Mouse (Mus musculus): ENCODE measurements around the gene Smg1.

Gene Smg1

DNA sequence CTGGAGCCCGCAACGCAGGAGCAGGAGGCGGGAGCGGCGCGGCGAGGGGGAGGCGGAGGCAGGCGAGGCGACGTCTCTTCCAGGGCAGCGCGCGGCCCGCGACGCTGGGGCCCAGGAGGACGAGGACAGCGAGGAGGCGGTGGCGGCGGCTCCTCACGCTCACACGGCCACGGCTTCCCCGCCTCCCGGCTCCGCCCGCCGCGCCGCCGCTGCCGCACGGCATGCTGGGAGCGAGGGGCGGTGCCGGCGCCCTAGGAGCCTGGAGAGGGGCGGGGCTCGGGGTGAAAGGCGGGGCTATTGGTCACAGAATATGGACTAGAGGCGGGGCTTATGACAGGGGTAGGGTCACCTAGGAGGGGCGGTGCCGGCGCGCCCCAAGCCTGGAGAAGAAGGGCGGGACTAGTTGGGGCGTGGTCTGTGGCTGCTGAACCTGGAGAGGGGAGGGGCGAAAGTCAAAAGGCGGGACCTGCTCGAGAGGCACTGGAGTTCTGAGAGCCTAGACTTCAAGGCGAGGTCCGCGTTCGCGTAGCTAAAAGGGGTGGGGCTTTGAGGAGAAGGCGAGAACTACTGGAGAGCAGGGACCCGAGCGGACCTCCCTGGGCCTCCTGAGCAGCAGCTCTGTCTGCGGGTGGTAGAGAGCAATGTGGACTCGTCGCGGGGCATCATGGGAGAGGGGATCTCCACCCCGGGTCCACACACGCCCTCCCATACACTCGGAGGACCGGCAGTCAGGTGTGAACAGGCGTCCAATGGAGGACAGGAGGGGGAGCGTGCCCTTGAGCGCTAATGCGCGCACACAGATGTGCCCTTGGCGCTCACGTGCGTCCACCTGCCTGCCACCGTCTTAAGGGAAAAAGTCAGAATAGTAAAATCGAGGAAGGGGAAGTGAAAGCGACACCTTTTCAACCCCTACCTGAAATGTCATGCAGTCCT lies at the start of gene Smg1:
TSS of gene Smg1 (minus strand) at position 218 of the 933 bp plus-strand sequence.
- DNase-seq (ENCODE audit: extremely low spot score), result peak; percentile 100

DNA sequence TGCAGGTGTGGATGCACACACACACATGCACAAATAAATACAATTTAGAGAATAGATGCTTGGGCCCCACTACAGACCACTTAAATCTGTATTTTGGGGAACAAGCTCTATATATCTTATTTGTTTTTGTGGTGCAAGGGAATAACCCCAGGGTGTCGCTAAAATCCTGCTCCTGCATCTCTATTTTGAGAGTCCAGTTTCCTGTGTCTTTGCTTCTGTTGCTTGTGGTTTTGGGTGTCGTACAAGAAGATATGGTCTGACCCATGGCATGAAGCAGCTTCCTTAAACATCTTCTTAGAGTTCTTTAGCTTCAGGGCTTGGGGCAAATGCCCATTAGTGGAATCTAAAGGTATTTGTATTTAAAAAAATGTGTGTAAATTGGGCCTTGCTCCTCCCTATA lies 39.7 kb upstream of the Smg1 start:
- no peak for DNase-seq (ENCODE audit: extremely low spot score)

DNA sequence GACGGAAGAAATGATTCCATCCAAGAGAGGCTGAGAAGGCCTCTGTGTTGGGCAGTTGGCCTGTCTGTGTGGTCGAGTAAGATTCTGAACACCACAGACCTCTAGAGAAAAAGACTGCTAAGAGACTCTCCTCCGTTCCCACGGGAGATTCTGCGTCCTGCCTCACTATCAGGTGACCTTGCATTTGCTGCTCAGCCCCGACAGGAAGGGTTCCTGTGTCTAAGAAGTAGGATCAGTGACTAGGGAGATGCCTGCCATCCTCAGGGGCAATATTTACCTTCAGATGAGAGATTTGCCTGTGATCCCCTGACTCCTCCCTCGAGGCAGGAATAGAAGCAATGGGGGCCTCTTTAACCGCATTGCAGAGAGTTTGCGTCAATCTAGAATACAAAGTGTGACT lies 39.1 kb upstream of the Smg1 start:
- no peak for DNase-seq (ENCODE audit: extremely low spot score)

DNA sequence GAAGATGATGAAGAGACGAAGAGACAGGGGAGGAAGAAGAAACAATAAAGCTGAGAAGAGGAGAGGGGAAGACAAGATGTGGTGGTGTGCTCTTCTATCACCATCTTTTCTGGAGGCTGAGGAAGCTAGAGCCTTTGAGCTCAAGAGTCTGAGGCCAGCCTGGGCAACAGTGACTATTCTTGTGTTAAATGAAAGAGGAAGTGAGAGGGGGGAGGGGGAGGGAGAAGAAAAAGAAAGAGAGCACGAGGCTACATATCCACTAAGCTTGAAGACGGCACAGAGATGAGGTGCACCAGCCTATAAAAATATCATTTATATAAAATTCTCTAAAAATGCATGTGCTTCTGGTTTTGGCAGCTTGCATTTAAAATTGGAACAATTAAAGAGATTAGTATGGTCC lies 36.1 kb upstream of the Smg1 start:
- DNase-seq (ENCODE audit: extremely low spot score), result no peak

DNA sequence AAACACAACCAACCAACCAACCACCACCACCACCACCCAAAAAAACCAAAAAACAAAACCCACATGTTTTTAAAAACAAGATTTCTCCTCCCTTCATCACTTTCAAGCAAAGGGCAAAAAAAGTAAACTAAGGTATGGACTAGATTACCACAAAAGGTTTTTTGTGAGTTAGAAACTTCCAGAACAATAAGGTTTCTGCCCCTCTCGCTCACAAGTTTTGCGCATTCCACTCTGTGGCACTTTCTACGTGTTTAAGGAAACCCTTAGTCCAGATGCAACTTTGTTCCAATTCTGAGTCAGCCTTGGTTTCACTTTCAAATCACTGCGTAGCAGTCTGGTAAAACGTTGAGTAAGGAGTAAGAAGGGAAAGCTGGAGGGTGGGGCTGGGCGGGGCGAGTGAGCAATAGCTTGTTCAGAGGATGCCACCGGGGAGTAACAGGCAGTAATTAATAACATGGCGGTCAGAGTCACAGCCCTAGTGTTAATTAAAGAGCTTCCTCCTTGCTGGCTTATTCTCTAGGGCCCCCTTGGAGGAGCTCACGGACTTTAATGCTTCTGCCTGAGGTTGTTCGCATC lies 34.0 kb upstream of the Smg1 start:
- DNase-seq (ENCODE audit: extremely low spot score), result no peak

DNA sequence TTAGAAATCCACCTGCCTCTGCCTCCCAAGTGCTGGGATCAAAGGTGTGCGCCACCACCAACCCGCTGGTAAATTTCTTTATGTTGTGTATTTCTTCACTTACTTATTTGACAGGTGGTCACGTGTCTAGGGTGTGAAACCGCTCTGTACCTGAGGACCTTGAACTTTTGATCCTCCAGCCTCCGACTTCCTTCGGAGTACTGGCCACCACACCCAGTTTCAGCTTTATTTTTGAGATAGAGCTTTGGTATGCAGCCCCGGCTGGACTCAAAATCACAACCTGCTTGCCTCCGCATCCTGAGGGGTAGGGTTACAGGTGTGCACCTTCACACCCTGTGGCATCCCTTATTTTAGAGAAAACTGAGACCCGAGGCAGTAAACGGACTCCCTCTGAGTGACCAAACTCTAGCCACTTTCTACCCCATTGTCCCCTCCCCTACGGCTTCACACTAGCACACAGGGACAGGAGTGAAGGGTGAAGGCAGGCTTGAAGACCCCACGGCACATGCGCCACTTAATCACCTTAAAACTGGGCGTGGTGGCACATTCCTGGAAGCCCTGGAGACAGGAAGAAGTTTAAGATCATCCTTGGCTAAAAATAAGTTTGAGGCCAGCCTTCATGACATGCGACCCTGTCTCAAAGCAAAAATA lies 33.3 kb upstream of the Smg1 start:
- no peak for DNase-seq (ENCODE audit: extremely low spot score)

DNA sequence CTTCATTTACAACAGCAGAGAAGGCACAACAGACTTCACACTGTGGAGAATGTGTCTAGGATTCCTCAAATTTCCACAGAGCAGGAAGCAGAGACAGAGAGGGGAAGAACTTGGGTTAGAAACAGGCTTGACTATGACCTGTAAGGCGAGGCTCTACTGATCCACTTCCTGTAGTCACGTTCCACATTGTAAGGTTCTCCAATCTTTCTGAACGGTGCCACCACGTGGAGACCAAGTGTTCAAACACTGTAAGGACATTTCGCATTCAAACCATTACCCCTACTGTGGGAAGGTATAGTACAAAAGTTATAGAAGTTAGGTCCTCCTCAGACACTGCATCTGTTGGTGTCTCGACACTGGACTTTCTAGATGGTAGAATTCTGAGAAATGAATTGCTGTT lies 31.8 kb upstream of the Smg1 start:
- DNase-seq (ENCODE audit: extremely low spot score), result no peak

DNA sequence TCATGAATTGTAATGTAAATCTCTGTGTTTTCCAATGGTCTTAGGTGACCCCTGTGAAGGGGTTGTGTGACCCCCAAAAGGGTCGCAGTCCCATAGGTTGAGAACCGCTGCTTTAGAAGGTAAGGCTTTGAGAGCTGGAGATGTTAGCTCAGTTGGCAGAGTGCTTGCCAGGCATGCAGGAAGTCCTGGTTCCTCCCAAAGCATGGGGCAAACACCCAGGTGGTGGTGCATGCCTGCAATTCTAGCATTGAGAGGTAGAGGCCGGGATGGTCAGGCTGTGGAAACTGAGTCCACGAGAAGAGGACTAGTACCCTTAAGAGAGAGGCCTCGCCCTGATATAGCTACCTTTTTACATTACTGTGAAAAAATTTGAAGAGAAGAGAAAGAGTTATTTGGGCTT lies 31.4 kb upstream of the Smg1 start:
- no peak for DNase-seq (ENCODE audit: extremely low spot score)

DNA sequence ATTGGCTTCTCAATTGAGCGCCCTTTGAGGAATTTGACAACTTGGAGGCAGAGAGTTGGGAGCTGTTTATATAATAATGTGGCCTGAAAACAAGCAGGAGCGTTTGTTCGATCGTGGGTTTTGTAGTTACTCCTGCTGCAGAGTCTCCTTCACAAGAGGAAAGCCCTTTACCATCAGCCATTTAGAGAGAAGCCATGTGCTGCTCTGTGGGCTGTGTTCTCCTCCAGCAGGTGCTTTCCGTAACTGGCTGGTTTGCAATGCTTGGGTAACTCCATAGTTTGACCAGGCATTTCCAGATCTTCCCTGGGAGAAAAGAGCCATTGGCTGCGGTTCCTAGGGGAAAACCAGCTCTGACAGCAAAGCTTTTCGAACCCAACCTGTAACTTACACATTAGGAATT lies 30.7 kb upstream of the Smg1 start:
- DNase-seq (ENCODE audit: extremely low spot score), result no peak

DNA sequence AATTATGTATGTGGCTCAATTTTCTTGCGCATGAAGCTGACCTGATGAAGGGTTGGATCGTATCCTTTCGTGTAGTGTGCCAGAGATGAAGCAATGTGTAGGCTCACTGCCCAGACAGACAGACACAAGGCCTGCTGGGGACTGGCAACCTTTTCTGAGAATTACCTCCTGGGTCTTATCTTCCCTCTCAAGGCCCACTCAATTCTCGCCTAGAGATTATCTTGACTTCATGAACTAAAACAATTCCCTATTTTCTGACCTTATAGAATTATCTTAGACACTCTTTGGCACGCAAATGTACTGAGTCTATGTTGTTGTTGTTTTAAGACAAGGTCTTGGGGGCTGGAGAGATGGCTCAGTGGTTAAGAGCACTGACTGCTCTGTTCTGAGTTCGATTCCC lies 22.6 kb upstream of the Smg1 start:
- no peak for DNase-seq (ENCODE audit: extremely low spot score)

DNA sequence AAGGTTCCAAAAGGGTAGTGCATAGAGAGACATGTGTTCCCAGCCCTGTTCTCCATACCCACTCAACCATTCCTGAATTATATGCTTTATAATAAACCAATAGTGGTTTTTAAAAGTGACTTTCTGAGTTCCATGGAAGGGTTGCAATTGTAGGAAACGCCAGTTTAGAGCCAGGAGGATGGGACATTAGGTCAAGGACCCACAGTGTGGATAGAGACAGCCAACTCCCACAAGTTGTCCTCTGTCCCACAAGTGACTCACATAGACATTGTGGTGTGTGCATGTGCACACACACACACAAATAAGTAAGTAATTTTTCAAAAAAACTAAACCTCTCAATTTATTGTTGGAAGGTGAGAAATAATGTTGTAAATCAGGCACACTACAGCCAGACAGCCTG lies 20.1 kb upstream of the Smg1 start:
- DNase-seq (ENCODE audit: extremely low spot score), result no peak

DNA sequence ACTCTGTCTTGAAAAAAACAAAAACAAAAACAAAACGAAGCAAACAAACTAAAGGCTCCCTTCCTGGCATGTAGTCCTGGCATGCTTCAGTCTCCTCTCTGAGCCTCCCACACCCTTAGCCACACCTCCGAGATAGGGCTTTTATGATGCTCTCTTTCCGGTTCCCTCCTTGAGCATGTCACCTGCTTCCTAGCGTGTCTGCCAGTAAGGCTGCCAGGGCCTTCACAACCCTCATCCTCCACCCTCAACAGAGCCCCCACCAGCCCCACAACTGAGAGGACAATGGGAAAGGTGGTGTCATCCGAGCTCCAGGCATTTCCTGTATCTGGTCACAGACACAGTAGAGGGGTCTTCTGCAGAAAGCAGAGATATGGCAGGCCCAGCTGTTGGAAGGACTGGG lies 18.9 kb upstream of the Smg1 start:
- DNase-seq (ENCODE audit: extremely low spot score), result no peak

DNA sequence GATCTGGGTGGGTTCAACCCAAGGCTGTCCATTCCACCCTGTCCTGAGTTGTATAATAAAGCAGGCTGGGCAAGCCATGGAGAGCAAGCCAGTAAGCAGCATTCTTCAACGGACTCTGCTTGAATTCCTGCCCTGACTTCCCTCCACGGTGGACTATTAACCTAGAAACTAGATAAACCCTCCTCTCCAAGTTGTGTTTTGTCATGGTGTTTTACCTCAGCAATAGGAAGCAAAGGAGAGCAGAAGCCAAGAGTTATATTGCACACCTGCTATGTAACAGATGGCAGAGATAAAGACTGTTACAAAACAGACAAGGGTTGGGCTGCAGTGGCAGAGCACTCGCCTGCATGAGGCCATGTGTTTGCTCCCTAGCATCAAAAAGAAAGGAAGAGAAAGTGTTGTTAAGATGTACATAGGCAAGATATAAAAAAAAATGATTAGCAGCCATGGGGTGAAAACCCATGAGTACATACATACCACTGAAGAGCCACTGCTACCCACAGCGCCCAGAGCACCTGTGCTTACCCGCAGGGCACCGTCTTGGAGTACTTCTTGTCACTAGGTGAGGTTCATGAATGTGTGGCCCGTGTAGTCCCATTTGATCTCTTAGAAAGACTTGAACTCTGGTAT lies 16.3 kb upstream of the Smg1 start:
- no peak for DNase-seq (ENCODE audit: extremely low spot score)

DNA sequence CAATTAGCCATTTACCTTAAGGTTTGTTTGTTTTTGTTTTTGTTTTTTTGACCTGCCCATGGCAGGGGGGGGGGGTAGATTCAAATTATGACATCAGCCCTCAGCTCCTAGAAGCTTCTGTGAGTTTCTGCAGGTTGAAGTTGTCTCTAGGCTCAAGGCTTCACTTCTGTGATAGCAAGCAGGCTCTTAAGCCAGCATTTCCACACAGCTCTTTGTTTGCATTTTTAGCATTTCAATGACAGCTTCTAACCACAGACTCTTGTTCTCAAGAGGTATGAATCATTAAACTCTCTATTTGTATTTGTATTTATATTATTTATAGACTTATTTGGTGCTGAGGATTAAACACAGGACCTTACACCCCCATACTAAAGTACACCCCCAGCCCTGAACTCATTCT lies 15.0 kb upstream of the Smg1 start:
- no peak for DNase-seq (ENCODE audit: extremely low spot score)

DNA sequence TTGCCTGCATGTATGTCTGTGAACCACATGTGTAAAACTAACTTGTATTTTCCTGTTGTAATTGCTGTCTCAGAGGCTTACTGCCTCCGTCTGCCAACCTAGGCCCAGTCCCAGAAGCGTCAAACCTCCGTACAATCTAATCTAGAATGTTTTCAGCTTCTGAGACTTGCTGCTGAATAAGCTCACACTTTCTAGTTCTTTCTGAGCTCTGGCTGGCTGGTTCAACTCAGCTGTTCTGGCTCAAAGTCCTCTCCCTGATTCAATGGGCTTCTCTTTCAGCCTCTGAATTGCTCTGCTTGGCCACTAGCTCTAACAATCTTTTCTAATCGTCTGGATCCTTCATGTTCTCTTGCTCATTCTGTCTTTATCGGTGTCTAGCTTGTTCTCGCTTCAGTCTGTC lies 13.3 kb upstream of the Smg1 start:
- DNase-seq (ENCODE audit: extremely low spot score), result no peak

DNA sequence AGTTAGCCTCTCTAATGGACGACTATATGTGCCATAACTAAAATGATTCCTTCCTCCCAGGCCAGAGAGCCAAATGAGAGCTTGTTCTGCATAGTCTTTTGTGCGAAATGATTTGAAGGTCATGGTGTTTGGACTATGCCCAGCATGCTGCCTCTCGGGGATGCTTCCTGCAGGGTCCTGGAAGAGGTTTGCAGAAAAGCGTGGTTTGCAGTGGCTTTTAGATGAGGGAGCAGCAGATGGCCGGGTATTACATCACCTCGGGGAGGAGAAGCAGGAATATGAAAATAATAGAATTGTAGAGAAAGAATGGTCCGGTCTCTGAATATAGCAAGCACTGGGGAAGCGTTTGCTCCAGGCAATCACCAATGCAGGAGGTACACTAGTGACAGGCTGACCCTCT lies 11.0 kb upstream of the Smg1 start:
- no peak for DNase-seq (ENCODE audit: extremely low spot score)

DNA sequence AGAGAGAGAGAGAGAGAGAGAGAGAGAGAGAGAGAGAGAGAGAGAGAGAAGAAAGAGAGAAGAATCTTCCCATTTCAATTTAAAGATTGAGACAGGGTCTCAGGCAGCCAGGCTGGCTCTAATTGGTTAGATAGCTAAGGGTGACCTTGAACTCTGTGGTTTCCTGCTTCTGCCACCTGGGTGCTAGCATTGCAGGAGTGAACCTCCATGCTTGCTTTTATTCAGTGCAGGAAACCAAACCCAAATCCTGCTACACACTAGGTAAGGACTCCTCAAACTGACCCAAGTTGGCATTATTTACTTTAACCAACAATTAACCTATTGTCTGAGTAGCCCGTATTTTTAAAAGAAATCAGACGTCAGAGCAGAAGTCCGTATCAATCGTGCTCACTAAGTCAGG lies 10.5 kb upstream of the Smg1 start:
- no peak for DNase-seq (ENCODE audit: extremely low spot score)

DNA sequence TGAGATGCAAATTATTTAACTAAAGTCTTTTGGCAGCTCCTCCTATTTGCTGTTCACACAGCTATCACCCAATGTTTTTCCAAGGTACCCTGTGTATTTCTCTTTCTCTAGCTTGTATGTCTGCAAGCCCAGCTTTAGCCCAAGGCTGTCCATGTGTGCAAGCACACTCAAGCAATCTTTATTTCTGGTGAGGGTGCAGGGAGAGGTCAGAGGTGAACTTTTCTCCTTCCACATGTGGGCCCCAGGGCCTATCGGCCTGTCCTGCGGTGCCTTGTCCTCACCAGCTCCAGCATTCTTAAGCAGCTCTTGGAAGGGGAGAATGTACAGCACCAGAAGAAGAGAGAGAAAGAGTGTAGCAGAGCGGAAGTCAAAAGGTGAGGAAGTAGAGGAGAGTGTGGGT lies 9.5 kb upstream of the Smg1 start:
- DNase-seq (ENCODE audit: extremely low spot score), result no peak

DNA sequence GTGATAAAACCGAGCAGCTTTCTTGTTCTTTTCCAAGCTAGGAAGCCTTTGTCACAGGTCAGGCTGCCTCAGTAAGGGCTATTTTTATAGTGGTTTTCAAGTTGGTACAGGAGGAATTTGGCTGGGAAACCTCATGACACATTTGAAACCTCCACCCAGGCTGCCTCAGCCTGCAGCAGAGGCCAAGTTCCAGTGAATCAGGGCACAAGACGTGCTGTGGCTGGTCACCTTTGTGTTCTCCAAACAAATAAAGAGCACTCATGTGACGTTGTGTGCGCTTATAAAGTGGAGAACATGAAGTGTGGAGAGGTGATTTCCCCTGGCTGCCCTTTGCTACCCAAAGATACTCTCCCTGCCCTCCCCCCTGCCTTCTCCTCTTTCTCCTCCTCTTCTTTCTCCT lies 8.9 kb upstream of the Smg1 start:
- no peak for DNase-seq (ENCODE audit: extremely low spot score)

DNA sequence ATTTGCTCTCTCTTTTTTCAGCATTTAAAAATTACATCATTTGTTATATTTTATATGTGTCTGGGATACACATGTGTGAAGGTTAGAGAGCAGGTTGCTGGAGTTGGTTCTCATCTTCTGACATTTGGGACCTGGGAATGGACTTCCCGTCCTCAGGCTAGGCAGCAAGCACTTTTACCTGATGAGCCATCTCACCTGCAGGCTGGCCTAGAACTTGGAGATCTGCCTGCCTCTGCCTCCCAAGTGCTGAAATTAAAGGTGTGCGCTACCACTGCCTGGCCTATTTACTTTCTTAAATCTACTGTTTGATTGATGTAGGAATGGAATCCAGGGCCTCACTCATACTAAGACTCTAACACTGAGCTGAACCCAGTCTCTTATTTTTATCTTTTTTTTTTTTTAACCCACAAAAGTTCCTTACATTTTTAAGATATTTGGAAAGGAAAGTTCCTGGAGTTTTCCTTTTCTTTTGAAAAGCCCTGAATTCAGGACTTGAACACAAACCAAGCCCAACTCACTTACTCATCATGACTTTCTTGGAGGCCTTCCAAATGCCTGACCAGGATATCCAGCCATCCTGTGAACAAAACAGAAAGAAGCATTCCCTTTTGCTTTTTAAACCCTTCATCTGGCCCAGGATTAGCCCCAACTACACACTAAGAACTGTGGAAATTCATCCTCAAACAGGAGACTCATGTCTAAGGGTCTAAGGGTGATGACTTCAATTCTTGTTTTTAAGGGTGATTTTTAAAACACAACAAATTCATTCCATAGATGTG lies 8.1 kb upstream of the Smg1 start:
- no peak for DNase-seq (ENCODE audit: extremely low spot score)

DNA sequence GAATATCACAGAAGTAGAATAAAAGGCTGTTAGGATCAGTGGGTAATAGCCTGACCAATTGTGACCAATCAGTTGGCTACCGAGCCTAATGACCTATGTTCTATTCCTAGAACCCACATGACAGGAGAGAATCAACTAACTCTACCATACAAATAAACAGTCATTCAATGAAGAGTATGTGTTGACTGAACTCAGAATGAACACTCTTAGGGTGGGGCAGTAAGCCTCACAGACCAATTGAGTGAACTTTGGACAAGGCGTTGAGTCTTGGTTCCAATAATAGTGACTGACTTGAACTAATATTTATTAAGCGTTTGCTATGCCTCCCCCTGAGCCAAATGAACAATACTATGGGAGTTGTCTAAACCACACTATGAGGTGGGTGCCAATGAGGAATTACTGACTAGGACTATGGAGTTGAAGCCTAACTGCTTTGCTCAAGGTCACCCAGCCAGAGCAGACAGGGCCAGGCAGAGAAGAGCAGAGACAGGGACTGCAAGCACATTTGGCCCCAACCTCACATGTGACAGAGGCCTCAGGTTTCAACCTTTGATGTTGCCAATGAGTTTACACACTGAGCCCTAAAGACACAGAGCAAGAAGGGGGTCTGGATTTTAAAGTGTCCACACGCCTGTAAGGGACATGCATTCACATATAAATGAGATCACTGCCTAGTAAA lies 7.2 kb upstream of the Smg1 start:
- DNase-seq (ENCODE audit: extremely low spot score), result no peak

Data from embryo, embryonic 9.5 days (tissue).